Mouse (Mus musculus) CD8-positive naive resting alpha-beta T cell, adult 2 months (primary cell): ENCODE data around the gene Cldn14.

Source experiments
- DNase-seq, 2 experiments: peaks; one replicate each; pipeline ENCODE4 v3.0.0; 2022; ENCODE audit warnings: low read depth in 2 of 2, low spot score in 2 of 2

Gene Cldn14

GRCm38 (mm10) chr16:93956986-93957385 lies 51.7 kb downstream of the Cldn14 start:
- DNase-seq = no peak

DNA sequence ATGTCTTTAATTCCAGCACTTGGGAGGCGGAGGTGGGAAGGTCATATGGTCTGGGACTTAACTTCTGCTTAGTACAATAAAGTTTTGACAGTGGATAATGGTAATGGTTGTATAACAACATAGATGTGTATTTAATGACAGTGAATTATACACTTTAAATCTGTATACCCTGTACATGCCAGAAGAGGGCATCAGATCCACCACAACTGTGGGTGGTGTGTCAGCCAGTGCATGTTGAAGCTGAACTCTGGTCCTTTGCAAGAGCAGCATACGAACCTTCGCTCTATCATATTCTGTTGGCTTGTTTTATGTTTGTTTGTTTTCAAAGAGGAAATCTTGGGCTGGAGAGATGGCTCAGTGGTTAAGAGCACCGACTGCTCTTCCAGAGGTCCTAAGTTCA lies 61.2 kb downstream of the Cldn14 start:
- DNase-seq = no peak

DNA sequence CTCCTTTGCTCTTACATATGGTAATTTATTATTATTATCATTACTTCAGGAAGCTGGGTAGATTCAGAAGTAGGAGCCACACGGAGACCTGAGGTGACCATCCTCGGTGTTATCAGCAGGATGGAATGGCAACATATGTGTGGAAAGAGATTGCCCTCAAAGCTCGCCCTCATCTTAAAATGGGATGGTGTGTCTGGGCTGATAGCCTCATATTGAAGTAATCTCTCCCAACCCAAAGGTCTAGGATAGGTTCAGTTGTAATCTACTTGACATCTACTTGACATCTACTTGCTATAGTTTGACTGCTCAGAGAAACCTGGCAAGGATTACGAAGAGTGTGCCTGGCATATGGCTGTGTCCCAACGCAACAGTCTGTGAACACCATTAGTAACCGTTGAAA lies 64.3 kb downstream of the Cldn14 start:
- DNase-seq = no peak

DNA sequence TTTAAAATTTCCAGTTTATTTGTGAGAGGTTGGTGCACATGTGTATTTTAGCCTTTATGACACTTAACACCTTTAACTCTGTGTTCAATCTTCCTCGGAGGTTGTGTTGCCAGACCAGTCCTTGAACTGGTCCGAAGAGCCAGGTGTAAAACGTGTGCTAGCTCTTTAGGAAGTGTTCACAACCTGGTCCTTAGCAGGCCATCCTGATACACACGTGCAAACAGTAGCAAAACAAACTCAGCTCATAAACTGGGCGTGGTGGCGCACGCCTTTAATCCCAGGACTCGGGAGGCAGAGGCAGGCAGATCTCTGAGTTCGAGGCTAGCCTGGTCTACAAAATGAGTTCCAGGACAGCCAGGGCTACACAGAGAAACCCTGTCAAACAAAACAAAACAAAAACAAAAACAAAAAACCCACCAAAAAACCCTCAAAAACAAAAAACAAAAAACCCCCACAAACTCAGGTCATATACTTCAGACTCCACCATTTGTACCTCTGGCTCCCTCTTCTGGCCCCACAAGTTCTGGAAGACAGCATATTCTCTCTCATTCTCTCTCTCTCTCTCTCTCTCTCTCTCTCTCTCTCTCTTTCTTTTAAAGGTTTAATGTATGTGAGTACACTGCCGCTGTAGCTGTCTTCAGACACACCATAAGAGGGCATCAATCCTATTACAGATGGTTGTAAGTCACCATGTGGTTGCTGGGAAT lies 65.7 kb downstream of the Cldn14 start:
- no peak for DNase-seq

GRCm38 (mm10) chr16:93941781-93942567 lies 66.7 kb downstream of the Cldn14 start:
- no peak for DNase-seq

DNA sequence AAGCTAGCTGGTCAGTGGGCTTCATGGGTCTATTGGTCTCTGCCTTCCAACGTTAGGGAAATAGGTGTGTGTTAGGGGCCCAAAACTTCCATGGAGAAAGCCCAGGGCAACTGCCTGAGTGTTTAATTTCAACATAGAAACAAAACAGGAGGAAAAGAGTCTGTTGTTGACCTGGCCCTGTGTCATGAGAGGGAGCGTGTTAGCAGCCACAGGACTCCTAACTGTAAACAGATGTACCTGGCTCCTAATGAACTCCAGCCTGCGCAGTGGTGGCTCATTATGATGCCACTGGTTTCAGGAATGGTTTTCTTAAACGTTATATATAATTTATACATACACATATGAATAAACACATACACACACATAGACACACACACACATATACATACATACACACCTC lies 68.7 kb downstream of the Cldn14 start:
- DNase-seq = no peak

DNA sequence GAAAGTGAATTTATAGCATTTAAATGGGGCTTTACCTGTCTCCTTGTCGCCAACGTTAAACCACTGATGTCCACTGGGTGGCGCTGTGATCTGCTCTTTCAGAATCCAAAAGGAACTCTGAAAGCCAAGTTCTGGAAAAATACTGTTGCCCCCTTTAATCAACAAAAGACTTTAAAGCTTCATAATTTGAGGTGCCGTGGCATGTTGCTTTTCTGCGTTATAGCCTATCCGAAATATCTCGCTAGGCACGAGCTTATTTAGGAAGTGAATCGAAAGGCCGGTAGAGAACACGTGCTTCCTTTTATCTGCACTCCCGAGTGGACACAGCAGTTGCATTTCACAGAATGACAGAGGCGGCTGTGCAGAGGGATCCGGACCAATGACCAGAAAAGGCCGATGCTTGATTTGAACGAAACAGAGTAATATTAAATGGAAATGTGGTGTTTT lies 70.2 kb downstream of the Cldn14 start:
- DNase-seq = peak; percentile 46 to 58

DNA sequence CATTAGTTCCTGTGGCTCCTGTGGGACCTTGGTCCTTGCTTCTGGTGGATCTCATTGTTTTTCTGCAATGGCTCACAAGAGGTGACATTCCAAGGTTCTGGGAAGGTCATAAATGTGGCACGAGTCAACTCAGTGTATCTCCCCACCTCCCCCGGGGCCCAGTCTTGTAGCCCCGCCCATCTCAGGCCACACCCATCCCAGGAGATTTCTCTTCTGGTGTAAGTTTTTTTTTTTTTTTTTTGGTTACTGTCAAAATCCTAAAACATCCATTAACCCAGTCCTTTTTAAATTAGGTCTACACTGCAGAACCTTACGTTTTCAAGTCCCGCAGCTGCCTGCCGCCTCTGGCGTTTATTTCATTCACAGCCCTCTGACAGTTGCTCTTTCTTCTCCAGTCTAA lies 73.6 kb downstream of the Cldn14 start:
- DNase-seq = no peak

- no peak for DNase-seq
Measured at GRCm38 (mm10) chr16:93934588-93934987, 74.0 kb downstream of the Cldn14 start.

DNA sequence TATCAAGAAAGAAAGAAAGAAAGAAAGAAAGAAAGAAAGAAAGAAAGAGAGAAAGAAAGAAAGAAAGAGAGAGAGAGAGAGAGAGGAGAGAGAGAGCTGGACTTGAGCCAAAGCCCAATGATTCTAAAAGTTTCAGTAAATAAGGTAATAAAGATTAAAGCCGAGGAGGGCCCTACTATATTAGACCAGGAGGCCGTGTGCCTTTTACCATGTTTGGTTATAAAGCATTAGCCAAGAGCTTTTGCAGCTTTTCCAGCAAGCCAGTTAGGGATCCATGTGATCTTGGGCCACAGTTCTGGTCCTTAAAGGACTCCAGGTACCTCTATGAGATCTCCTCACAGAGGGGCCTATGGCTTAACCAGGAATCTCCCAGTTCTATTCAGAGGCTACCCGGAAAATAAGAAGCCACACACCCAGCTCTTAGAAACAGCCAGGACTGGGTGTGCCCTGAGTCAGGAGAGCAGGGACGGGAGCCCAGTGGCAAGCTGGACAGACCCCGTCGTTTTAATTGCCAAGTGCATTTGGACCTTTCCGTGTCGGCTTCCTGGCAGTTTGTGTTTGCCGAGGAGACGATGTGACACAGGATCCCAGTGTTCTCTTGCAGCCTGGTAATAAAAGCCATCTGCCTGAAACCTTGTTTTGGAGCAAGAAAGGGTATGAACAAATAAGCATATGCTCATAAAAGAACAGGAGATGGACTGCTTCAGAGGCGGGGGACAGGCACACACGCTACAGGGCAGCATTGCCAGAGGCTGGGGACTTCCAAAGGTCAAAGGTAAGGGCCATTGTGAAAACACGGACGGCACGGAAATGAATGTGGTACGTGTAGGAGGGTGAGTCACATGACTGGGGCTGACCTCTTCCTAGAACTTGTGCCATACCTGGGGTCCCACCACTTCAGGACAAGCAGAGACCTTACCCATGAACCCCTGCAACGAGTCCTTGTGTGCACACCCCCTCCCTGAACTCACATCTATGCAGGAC lies 76.2 kb downstream of the Cldn14 start:
- no peak for DNase-seq

GRCm38 (mm10) chr16:93929370-93930032 lies 79.1 kb downstream of the Cldn14 start:
- no peak for DNase-seq

DNA sequence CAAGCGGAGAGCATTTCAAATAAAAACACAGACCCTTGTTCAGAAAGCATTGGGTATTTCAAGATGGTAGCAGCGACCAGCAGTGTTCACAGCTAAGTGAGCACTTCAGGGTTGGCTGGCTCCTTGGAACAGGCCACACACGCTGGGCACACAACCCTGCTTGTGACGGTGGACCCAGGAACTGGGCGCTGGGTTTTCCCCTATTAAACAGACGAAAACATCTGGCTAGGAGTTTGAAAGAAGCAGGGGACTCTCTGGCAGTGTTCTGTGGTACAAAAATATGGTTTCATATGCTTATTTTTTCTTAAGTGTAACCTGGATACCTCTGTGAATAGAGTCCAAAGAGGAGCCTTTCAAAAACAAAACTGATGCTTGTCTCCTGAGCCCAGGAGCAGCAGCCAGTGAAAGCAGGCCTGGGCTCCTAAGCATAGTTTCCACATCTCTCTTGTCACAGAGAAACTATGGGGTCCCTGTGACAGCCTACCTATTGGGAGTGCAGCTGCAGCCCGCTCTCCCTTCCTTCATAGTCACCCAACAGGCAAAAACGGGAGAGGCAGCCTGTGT lies 82.9 kb downstream of the Cldn14 start:
- DNase-seq = no peak

DNA sequence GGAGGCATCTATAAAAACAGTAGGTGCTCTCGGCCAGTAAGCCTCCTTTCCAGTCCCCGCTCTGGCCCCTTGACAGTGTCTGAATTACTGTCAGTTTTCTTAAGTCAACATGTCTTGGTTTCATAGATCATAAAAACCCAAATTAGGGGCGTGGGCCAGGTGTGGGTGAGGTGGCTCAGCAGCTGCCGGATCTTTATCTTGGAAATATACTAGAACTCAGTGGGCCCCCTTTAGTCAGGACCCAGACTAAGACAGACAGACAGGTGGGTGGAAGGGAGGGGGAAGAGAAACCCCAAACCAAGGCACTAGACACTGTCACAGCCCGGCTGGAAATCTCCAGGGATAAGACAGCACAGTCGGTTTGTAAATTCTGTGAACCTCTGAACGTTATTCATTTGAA lies 84.8 kb downstream of the Cldn14 start:
- DNase-seq = no peak

DNA sequence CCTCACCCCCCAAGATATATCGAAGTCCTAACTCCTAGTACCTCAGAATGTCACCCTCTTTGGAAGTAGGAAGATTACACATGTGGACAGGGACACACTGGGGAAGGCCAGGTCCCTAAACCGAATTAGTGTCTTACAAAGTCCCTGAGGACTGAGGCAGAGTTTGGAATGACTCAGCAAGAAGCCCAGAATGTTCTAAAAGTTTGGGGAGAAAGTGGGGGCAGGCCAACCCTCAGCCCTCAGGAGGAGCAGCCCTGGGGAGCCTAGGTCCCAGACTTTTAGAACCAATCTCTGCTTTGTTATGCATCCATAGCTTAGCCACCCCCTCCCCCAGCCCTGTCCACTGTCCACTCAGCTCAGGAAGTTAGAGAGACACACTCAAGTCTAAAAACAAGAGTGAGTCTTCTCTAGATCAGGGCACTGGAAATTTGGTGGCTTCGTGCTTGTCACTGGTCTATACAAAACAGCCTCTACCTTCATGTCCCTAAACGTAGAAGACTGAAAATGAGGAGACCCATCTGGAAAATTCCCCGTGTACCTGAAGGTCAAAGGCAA lies 85.7 kb downstream of the Cldn14 start:
- no peak for DNase-seq

- DNase-seq = no peak
Measured at GRCm38 (mm10) chr16:93920673-93921072, 88.0 kb downstream of the Cldn14 start.

GRCm38 (mm10) chr16:93919189-93919588 lies 89.4 kb downstream of the Cldn14 start:
- no peak for DNase-seq

DNA sequence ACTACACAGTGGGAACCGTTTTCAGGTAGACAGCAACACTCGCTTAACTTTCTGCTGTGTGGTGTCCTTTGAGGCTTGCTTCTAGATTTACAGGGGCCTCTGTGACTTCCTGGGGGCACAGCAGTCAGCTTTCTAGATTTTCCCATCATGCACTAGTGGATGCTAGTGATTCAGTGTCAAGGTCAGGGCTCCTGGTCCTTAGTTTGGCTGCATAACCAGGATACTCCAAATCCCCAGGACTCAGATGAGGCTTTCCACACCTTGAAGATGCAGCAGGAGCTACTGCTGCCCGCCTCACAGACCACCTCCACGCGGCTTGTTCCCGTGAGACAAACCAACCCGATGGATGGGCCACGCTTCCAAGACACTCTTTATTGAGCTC lies 90.0 kb downstream of the Cldn14 start:
- no peak for DNase-seq

DNA sequence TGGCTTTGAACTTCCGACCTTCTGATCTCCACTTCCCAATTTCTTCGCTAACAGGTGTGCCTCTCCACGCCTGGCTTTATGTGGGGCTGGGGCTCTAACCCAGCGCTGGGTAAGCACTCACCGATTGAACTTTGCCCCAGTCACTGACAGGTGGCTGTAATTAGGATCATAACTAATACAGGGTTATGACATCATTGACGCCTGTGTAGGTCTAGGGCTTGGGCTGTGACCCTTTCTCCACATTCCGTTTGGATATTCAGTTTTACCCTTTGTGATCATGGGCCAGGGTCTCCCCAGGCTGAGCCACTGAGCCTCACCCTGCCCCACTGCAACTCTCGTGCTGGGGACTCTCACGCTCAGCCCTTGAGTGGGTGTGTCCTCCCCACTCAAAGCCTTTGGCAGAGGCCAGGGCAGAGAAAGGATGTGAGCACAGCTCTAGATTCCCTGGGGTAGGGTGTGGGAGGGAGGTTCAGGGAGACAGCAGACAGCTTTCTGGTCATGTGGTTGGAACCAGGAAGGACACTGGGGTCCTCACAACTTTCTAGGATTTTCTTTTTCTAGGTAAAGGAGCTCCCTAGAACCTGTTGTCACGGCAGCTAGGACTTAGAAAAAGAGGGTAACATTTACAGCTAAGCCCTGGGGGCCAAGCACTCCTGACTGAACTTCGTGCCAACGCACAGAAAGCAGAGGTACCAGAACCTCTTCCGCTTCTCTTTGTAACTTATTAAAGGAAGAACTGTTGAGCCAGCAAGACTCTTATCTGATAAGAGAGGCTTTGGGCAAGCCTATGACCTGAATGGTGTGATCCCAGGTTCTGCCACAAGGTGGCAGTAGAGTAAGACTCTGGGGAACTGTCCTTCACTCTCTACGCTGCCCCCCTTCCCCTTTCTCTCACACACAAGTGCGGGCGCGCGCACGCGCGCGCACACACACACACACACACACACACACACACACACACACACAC lies 90.6 kb downstream of the Cldn14 start:
- DNase-seq = peak; percentile 71 to 84

DNA sequence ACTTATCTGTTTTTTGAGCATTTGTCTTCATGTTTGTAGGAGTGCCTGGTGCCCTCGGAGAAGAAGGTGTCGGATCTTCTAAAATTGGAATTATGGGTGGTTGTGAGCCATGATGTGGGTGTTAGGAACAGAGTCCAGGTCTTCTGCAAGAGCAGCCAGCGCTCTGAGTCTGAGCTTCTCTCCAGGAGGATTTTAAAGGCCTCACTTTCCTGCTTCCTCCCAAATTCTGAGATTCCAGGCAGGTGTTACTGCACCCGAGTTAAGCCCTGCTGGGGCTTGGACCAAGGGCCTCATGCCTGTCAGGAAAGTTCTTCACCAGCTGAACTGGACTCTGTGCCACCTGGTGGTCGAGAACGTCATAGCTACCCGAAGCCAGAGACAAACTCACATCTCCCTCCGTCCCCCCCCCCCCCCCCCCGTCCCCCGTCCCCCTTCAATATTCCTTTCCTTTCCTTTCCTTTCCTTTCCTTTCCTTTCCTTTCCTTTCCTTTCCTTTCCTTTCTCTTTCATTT lies 93.2 kb downstream of the Cldn14 start:
- DNase-seq = peak; percentile 33 to 50
